Mouse (Mus musculus) ES-E14 (cell line): Measurements from ENCODE around the gene Eif4g3. TPM values are rescaled to one million over a fixed set of nuclear protein-coding genes. Genes with fewer than 3 reads are reported as not detected.

ENCODE experiments used
- DNase-seq: peaks from one replicate; pipeline ENCODE4 v3.0.0-alpha.2; 2013; ENCODE audit warnings: low read depth, low spot score
- H3K27ac ChIP-seq: 2 replicates; pipeline ENCODE4 v1.5.1; 2012; ENCODE audit warnings: low read depth, mild to moderate bottlenecking, low read length, moderate library complexity, mixed read lengths; ENCODE audit not compliant: poor library complexity, insufficient read depth, severe bottlenecking
- H3K36me3 ChIP-seq: 2 replicates; pipeline ENCODE4 v1.6.1; 2012; ENCODE audit warnings: mild to moderate bottlenecking, low read length, moderate library complexity, mixed read lengths; ENCODE audit not compliant: control insufficient read depth, poor library complexity, insufficient read depth, severe bottlenecking
- H3K4me1 ChIP-seq, 2 experiments: fragments of 150-350 bp in 1 of 2; sonication (generic) in 1 of 2; 2 replicates each; pipeline ENCODE4 v1.6.1; 2012; ENCODE audit warnings: low read length in 2 of 2, mild to moderate bottlenecking in 1 of 2, mixed read lengths in 1 of 2; ENCODE audit not compliant: control insufficient read depth in 2 of 2, insufficient read depth in 2 of 2, poor library complexity in 1 of 2
- H3K4me3 ChIP-seq, 2 experiments: fragments of 150-350 bp in 1 of 2; sonication (generic) in 1 of 2; 2 replicates each; pipeline ENCODE4 v1.5.1; 2012; ENCODE audit warnings: low read length in 2 of 2, low read depth in 1 of 2, mild to moderate bottlenecking in 1 of 2, mixed read lengths in 1 of 2; ENCODE audit not compliant: insufficient read depth in 1 of 2, poor library complexity in 1 of 2, severe bottlenecking in 1 of 2
- H3K9ac ChIP-seq: 2 replicates; pipeline ENCODE4 v1.6.1; 2012; ENCODE audit warnings: low read depth, mild to moderate bottlenecking, low read length, mixed read lengths; ENCODE audit not compliant: poor library complexity, insufficient read depth, severe bottlenecking
- H3K9me3 ChIP-seq: fragments of 150-350 bp; sonication (generic); 2 replicates; pipeline ENCODE4 v1.6.1; 2012; ENCODE audit warnings: low read depth, mild to moderate bottlenecking, low read length; ENCODE audit not compliant: control insufficient read depth, insufficient read depth
- CHD2 ChIP-seq: IDR thresholded peaks from 2 replicates; pipeline ENCODE4 v1.6.1; 2014; ENCODE audit warnings: mild to moderate bottlenecking, low read depth, low read length, inconsistent platforms
- HCFC1 ChIP-seq: IDR thresholded peaks from 2 replicates; pipeline ENCODE4 v1.6.1; 2012; ENCODE audit warnings: low read length, inconsistent platforms, borderline replicate concordance; ENCODE audit not compliant: insufficient read depth
- MAFK ChIP-seq: IDR thresholded peaks from 2 replicates; pipeline ENCODE4 v1.6.1; 2014; ENCODE audit warnings: mild to moderate bottlenecking, low read depth, low read length, inconsistent platforms; ENCODE audit not compliant: insufficient read depth
- ZC3H11A ChIP-seq: IDR thresholded peaks from 2 replicates; pipeline ENCODE4 v1.6.1; 2012; ENCODE audit warnings: low read depth, mild to moderate bottlenecking, inconsistent platforms, low read length, borderline replicate concordance
- ZNF384 ChIP-seq: IDR thresholded peaks from 2 replicates; pipeline ENCODE4 v1.6.1; 2012; ENCODE audit warnings: low read depth, low read length, inconsistent platforms
- in situ Hi-C, 2 experiments: fragments of 600-800 bp; cut with MboI; formaldehyde crosslinking; loops; one replicate each; pipeline ENCODE4 v1.15.1; 2025; ENCODE audit warnings: low sequenced_read_pairs in 2 of 2, inconsistent platforms in 1 of 2; ENCODE audit not compliant: unreplicated experiment in 2 of 2
- total RNA-seq: library from RNA; depleted of rRNA; stranded (reverse); fragments of 300-350 nt; gene quantifications from 2 replicates; pipeline ENCODE4 v1.2.3, GENCODE M21; 2012

Gene Eif4g3
- total RNA-seq, 1 experiment: 18.7 TPM

GRCm38 (mm10) chr4:138074896-138075584, 82.2 kb downstream of the Eif4g3 start:
- no peaks in the 10 kb centered on the region for H3K9me3 ChIP-seq
- H3K4me1 ChIP-seq: peaks cover 0 to 9% of the 10 kb centered on the region in 2 experiments; a peak in 1 of 4 replicates
- no peak overlapping the region for H3K4me3 ChIP-seq
- in situ Hi-C loops: no loop called here
- peaks cover 2% of the 10 kb centered on the region; the same call in 1 of the 2 replicates for H3K36me3 ChIP-seq
- DNase-seq: no peak
- no peak for TF ChIP-seq CHD2
- no peak for TF ChIP-seq HCFC1
- TF ChIP-seq MAFK: no peak
- TF ChIP-seq ZC3H11A: no peak
- TF ChIP-seq ZNF384: no peak
- H3K9ac ChIP-seq: no peak overlapping the region
- H3K27ac ChIP-seq: no peak overlapping the region

- no peaks in the 10 kb centered on the region for H3K9me3 ChIP-seq
- no peak overlapping the region for H3K9ac ChIP-seq
- H3K4me3 ChIP-seq: no peak overlapping the region
- TF ChIP-seq HCFC1 (no peak), MAFK (no peak), ZC3H11A (no peak), ZNF384 (no peak), CHD2 (no peak)
- no peak for DNase-seq
- peaks cover 0 to 9% of the 10 kb centered on the region in 2 experiments; a peak in 1 of 4 replicates for H3K4me1 ChIP-seq
- no peak overlapping the region; the same call in 1 of the 2 replicates for H3K27ac ChIP-seq
- peaks cover under 1% of the 10 kb centered on the region; the same call in 1 of the 2 replicates for H3K36me3 ChIP-seq
- in situ Hi-C loops: no loop called here
These were observed 85.0 kb downstream of the Eif4g3 start for GRCm38 (mm10) chr4:138077663-138078295.

GRCm38 (mm10) chr4:138079234-138079633, 86.4 kb downstream of the Eif4g3 start:
- H3K27ac ChIP-seq: no peak overlapping the region
- no peak overlapping the region for H3K4me3 ChIP-seq
- H3K9me3 ChIP-seq: no peaks in the 10 kb centered on the region
- peaks cover 6% of the 10 kb centered on the region; the same call in 1 of the 2 replicates for H3K36me3 ChIP-seq
- peaks cover 0 to 9% of the 10 kb centered on the region in 2 experiments; a peak in 1 of 4 replicates for H3K4me1 ChIP-seq
- DNase-seq: no peak
- no peak overlapping the region for H3K9ac ChIP-seq
- TF ChIP-seq CHD2 (no peak), MAFK (no peak), ZC3H11A (no peak), HCFC1 (no peak), ZNF384 (no peak)
- in situ Hi-C loops: no loop called here

- Histone ChIP-seq H3K36me3 (peaks cover 6% of the 10 kb centered on the region; the same call in 1 of the 2 replicates), H3K4me3 (no peak overlapping the region), H3K27ac (no peak overlapping the region), H3K9me3 (no peaks in the 10 kb centered on the region), H3K9ac (no peak overlapping the region), H3K4me1 (peaks cover 0 to 7% of the 10 kb centered on the region in 2 experiments; a peak in 1 of 4 replicates)
- no peak for DNase-seq
- in situ Hi-C loops: no loop called here
- TF ChIP-seq ZNF384 (no peak), MAFK (no peak), HCFC1 (no peak), CHD2 (no peak)
These were observed 89.6 kb downstream of the Eif4g3 start for GRCm38 (mm10) chr4:138082466-138082865.
